Mouse (Mus musculus) embryonic fibroblast, embryonic 13.5 days (primary cell): ENCODE results near the gene Tars2.

ENCODE experiments used
- CTCF ChIP-seq: IDR thresholded peaks from 2 replicates; pipeline ENCODE4 v1.5.1; 2011; ENCODE audit warnings: mild to moderate bottlenecking, control low read depth, low read length, moderate library complexity, borderline replicate concordance; ENCODE audit not compliant: insufficient read depth
- POLR2A ChIP-seq: IDR thresholded peaks from 2 replicates; pipeline ENCODE4 v1.6.1; 2011; ENCODE audit warnings: low read depth, mild to moderate bottlenecking, control low read depth, low read length, moderate library complexity

DNA sequence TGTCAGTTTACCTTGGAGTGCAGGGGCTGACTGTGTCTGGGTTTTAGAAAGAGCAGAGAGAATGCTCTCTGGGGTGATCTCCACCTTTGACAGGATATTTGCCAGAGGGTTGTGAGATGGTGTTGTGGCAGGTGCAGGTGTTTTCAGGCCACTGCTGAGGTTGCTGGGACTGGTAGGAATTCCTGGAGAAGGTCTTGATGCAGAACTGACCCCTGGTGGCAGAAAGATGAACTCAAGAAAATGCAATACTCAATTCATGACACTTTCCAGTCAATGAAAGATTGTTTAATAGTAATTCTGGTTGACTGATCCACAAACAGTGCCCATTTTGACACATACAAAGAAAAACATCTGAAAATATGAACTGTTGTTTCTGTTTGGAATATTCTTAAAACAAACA lies 12.0 kb upstream of the Tars2 start:
- 0 out of 2 replicates have a peak, but pooled peaks have one; percentile 18 for TF ChIP-seq CTCF
- no peak for TF ChIP-seq POLR2A
